Mouse (Mus musculus): ENCODE results near the gene Tert.

The Tert gene

GRCm38 (mm10) chr13:73677853-73678252 lies 51.1 kb downstream of the Tert start, which contains the start of gene Slc6a18:
Gene Slc6a18, minus strand, starts transcription at chr13:73678023.
- DNase-seq (ENCODE audit: low read depth) = no peak

- no peak for DNase-seq (ENCODE audit: low read depth)
These were observed 52.6 kb downstream of the Tert start for GRCm38 (mm10) chr13:73679311-73679710.

- no peak for DNase-seq (ENCODE audit: low read depth)
These were observed 53.7 kb downstream of the Tert start for GRCm38 (mm10) chr13:73680394-73680793.

GRCm38 (mm10) chr13:73682226-73682625 lies 55.5 kb downstream of the Tert start:
- no peak for DNase-seq (ENCODE audit: low read depth)

GRCm38 (mm10) chr13:73683682-73684081 lies 57.0 kb downstream of the Tert start:
- DNase-seq (ENCODE audit: low read depth) = no peak

GRCm38 (mm10) chr13:73684412-73684811 lies 57.7 kb downstream of the Tert start:
- no peak for DNase-seq (ENCODE audit: low read depth)

GRCm38 (mm10) chr13:73685502-73685901 lies 58.8 kb downstream of the Tert start:
- DNase-seq (ENCODE audit: low read depth) = no peak

GRCm38 (mm10) chr13:73687601-73688000 lies 60.9 kb downstream of the Tert start:
- no peak for DNase-seq (ENCODE audit: low read depth)

- DNase-seq (ENCODE audit: low read depth) = no peak
These were observed 62.2 kb downstream of the Tert start for GRCm38 (mm10) chr13:73688934-73689333.

- peak; percentile 31 for DNase-seq (ENCODE audit: low read depth)
These were observed 65.6 kb downstream of the Tert start for GRCm38 (mm10) chr13:73692249-73692868.

- DNase-seq (ENCODE audit: low read depth) = no peak
These were observed 66.6 kb downstream of the Tert start for GRCm38 (mm10) chr13:73693333-73693732.

GRCm38 (mm10) chr13:73694972-73695371 lies 68.3 kb downstream of the Tert start:
- no peak for DNase-seq (ENCODE audit: low read depth)

GRCm38 (mm10) chr13:73696529-73696928 lies 69.8 kb downstream of the Tert start:
- DNase-seq (ENCODE audit: low read depth) = no peak
